Mouse (Mus musculus) brain, embryonic 14.5 days (tissue): ENCODE data around the gene Mtg2.

Source experiments
- CTCF ChIP-seq: fragments of 200-500 bp; IDR thresholded peaks from 2 replicates; pipeline ENCODE4 v1.5.1; 2012; ENCODE audit warnings: inconsistent platforms, mild to moderate bottlenecking, moderate library complexity, borderline replicate concordance; ENCODE audit not compliant: insufficient read depth, insufficient read length; ENCODE audit errors: extremely low read depth
- POLR2A ChIP-seq: fragments of 200-500 bp; IDR thresholded peaks from 2 replicates; pipeline ENCODE4 v1.6.1; 2012; ENCODE audit warnings: mild to moderate bottlenecking, inconsistent platforms, borderline replicate concordance; ENCODE audit not compliant: poor library complexity, insufficient read depth, insufficient read length, severe bottlenecking; ENCODE audit errors: extremely low read depth

DNA sequence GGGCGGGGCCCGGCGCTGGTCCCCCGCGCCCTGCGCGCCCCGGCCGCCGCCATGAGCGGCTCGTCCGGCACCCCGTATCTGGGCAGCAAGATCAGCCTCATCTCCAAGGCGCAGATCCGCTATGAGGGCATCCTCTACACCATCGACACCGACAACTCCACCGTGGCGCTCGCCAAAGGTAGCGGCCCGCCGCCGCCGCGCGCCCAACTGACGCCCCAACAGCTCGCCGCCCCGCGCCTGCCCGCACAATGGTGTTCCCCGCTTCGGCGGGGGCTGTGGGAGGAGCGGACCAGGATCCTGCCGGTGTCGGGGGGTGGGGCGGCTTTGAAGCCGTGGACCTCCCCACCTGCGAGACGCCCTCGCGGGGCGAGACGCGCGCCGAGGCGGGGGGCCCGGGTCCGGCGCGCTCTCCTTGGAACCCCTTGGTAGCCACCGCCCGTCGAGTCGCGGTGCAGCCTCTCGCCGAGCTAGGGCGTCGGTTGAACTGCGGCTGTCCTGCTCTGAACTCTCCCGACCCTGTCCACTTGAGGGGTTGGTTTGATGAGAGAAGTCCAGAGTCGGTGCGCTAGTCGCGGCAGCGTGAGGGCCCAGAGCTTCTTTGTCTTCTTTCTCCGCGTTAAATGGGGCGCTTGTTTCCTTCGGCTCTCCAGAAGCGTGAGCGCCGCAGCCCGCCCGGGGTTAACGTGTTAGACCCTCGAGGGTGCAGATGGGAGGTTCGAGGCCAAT, 45.1 kb upstream of the Mtg2 start:
- TF ChIP-seq CTCF (no peak), POLR2A (no peak)
